Mouse (Mus musculus): ENCODE results near the gene Tbrg4.

DNA sequence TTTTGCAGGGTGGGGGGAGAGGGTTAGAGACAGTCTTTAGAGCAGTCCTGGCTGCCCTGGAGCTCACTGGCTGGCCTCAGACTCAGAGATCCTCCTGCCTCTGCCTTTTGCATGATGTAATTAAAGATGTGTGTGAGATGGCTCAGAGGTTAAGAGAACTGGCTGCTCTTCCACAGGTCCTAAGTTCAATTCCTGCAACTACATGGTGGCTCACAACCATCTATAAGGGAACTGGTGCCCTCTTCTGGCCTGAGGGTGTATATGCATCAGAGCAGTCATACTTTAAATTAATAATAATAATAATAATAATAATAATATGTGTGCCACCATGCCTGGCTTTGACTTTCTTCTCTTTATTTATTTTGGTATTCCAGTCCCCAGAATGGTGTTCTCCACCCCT lies 3.8 kb upstream of the Tbrg4 start:
- TF ChIP-seq POLR2A (IDR thresholded peaks at IDR 0.05; ENCODE audit: low read depth, low read length) (no peak), CTCF (IDR thresholded peaks at IDR 0.05; ENCODE audit: extremely low read depth, insufficient read length, insufficient replicate concordance, low read depth, low read length) (peak; percentile 32; the same call in 1 of the 2 replicates)
